Mouse (Mus musculus): ENCODE results near the gene 4930452B06Rik. TPM values are rescaled to one million over a fixed set of nuclear protein-coding genes. Genes with fewer than 3 reads are reported as not detected.
A peak's percentile ranks its signal among the peaks of the same experiment; 100 is the strongest.

The 4930452B06Rik gene
- polyA plus RNA-seq (2015; fragmentation: Nextera tagmentation; extraction: Ambion mirVana) = 9.3 and 12.4 TPM in 2 replicates

DNA sequence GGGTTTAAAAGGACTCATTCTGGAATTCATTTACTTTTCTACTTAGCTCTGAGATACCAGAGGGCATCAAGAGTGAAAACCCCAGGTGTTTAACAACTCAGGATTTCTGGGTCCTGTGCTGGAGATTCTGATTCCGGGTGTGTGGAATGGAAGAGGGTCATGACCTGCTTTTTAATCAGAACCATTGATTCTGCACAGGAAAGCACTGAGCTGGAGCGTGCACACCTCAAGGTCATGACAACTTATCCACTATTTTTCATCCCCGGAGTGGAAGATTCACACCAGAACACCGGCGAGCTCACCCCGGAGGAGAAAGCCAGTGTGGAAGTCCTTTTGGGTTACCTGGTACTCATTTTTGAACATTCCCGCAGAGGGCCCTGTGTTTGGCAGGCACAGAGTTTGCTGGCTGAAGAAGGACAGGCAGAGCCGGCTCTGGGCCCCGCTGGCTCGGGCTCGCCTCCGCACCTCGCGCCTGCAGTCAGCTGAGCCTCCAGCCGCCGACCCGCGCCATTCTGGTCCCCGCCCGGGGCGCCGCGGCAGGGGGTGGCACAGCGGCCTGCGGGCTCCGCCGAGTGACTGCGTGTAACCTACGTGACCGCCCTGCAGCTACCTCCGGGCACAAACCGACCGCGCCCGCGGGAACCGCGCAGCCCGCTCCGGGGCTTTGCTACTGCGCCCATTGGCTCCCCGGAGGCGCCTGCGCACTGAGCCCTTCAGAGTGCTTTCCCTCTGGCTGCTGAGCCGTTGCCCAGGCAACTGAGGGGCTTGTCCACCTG is at the start of gene 4930452B06Rik:
4930452B06Rik (minus strand) TSS at position 605 of the 776 bp plus-strand sequence.
- peak within 1 kb of the TSS; percentile 47 for H3K9ac ChIP-seq
- H3K27me3 ChIP-seq = no peaks in the 10 kb centered on the region
- peak within 1 kb of the TSS; percentile 88 for H3K4me2 ChIP-seq (replicated peaks)
- peaks cover 4% of the 10 kb centered on the region; the same call in 1 of the 2 replicates for H3K4me1 ChIP-seq
- WGBS = under 1% methylated on average over 45 of the region's 45 CpGs
- H3K27ac ChIP-seq (replicated peaks) = no peak within 1 kb of the TSS
- no peaks in the 10 kb centered on the region for H3K9me3 ChIP-seq (replicated peaks)
- H3K36me3 ChIP-seq = no peaks in the 10 kb centered on the region
- ATAC-seq (ENCODE audit: insufficient number of reproducible peaks, low FRiP score, low TSS enrichment, low read depth) = peak; percentile 93
- H3K4me3 ChIP-seq (replicated peaks) = peak within 1 kb of the TSS; percentile 61

DNA sequence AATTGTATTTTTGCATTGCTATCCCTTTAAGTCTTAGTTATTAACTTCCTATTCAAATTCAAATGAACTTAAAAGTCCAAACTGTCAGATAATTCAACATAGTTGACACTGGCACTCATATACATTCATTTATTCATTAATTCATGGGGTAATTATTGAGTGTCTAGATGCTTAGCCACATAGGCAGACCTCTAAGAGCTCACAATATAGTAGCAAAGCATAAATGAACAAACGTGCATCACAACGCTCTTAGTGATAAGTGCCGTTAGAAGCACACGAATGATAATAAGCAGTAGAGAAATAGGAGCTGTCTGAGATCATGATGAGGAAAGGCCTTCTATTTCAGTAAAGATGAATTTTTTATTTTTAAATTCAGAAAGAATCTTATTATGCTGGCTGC is 46.6 kb upstream of the 4930452B06Rik start:
- Histone ChIP-seq H3K27me3 (no peaks in the 10 kb centered on the region), H3K4me3 (replicated peaks) (no peak overlapping the region), H3K9ac (no peak overlapping the region), H3K36me3 (no peaks in the 10 kb centered on the region), H3K27ac (replicated peaks) (no peak overlapping the region), H3K4me2 (replicated peaks) (no peak overlapping the region), H3K9me3 (replicated peaks) (no peaks in the 10 kb centered on the region), H3K4me1 (no peaks in the 10 kb centered on the region)
- WGBS = 94% methylated on average over 4 of the region's 4 CpGs
- no peak for ATAC-seq (ENCODE audit: insufficient number of reproducible peaks, low FRiP score, low TSS enrichment, low read depth)

DNA sequence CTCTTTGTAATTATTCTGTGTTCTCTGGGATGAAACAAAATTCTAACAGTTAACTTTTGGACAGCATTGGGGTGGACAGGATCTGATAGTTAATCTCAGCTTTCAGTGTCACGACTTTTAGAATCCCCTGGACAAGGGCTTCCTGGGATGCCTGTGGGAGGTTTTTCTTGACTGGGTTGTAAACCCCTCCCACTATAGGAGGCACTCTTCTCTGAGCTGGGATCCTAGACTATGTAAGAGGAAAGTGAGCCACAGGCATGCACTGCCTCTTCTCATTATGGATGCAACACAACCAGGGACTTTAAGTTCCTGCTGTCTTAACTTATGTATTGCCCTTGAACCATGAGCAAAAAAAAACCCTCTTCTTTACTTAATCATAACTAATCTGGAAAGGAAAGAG is 23.4 kb upstream of the 4930452B06Rik start:
- no peak overlapping the region for H3K27ac ChIP-seq (replicated peaks)
- WGBS = 11% methylated on average over 1 of the region's 1 CpGs
- no peak overlapping the region for H3K4me2 ChIP-seq (replicated peaks)
- no peaks in the 10 kb centered on the region for H3K9me3 ChIP-seq (replicated peaks)
- no peak overlapping the region for H3K4me3 ChIP-seq (replicated peaks)
- no peaks in the 10 kb centered on the region for H3K4me1 ChIP-seq
- H3K27me3 ChIP-seq = no peaks in the 10 kb centered on the region
- no peak for ATAC-seq (ENCODE audit: insufficient number of reproducible peaks, low FRiP score, low TSS enrichment, low read depth)
- H3K9ac ChIP-seq = no peak overlapping the region
- no peaks in the 10 kb centered on the region for H3K36me3 ChIP-seq

DNA sequence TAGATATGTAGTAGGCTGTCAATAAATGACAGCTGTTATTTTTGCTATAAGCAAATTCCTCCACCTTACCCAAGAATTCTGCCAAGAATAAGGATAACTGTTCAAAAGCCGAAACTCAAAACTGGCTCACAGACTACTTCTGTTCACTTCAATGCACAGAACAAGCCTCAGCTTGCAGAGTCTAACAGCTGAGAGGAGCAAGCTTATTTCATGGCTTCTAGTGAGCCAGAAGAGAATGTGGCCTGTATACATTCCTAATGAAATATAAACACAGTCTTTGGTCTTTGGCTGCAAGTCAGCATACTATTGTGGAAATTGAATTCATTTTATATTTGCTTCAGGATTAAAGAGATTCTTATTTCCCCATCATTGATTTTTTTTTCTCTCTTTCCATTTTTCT is 22.4 kb upstream of the 4930452B06Rik start:
- WGBS = 55% methylated on average over 1 of the region's 1 CpGs
- no peak for ATAC-seq (ENCODE audit: insufficient number of reproducible peaks, low FRiP score, low TSS enrichment, low read depth)

DNA sequence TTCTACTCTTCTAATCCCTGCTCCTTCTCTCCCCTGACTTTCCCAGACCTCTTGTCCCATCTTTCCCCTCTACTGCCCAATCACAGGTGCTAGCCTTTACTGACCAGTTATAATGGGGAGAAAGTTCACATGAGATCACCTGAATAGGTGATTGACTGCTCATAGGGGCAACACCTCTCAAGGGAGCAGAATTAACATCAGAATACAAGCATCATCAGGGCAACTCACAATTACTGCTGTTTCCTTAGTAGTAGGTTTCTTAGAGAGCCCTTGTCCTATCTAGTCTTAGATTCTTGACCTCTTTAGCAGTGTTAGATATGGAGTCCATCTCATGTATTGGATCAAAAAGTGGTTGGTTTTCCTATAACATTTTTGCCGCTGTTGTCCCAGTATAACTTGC is 20.1 kb upstream of the 4930452B06Rik start:
- H3K27me3 ChIP-seq = no peaks in the 10 kb centered on the region
- no peaks in the 10 kb centered on the region for H3K36me3 ChIP-seq
- H3K4me3 ChIP-seq (replicated peaks) = no peak overlapping the region
- H3K9me3 ChIP-seq (replicated peaks) = no peaks in the 10 kb centered on the region
- WGBS = 96% methylated on average over 1 of the region's 1 CpGs
- ATAC-seq (ENCODE audit: insufficient number of reproducible peaks, low FRiP score, low TSS enrichment, low read depth) = no peak
- no peak overlapping the region for H3K27ac ChIP-seq (replicated peaks)
- H3K9ac ChIP-seq = no peak overlapping the region
- no peaks in the 10 kb centered on the region for H3K4me1 ChIP-seq
- H3K4me2 ChIP-seq (replicated peaks) = no peak overlapping the region

More for the DNA sequence above, 22.4 kb upstream of the 4930452B06Rik start:
- H3K4me1 ChIP-seq = no peaks in the 10 kb centered on the region
- H3K36me3 ChIP-seq = no peaks in the 10 kb centered on the region
- H3K27ac ChIP-seq (replicated peaks) = no peak overlapping the region
- H3K4me2 ChIP-seq (replicated peaks) = no peak overlapping the region
- no peak overlapping the region for H3K9ac ChIP-seq
- H3K9me3 ChIP-seq (replicated peaks) = no peaks in the 10 kb centered on the region
- H3K27me3 ChIP-seq = no peaks in the 10 kb centered on the region
- no peak overlapping the region for H3K4me3 ChIP-seq (replicated peaks)

DNA sequence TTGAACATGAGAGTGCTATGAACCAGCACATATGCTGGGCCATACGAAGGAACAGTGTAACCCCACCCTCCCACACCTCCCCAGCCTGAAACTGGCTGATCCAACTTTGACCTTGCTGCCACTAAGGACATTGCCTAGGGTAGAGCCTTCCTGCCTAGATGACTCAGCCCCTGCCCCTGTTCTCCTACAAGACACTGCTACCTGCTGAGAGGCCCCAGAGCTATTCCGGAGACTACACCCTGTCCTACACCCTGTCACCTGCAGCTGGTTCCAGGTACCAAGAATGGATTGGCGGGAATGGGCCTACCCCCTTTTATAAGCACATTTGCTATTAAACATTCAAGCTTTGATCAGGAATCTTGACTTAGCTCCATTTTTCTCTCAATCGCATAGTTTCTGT is 13.9 kb upstream of the 4930452B06Rik start:
- ATAC-seq (ENCODE audit: insufficient number of reproducible peaks, low FRiP score, low TSS enrichment, low read depth) = no peak
- H3K27me3 ChIP-seq = no peaks in the 10 kb centered on the region
- H3K4me2 ChIP-seq (replicated peaks) = no peak overlapping the region
- H3K9ac ChIP-seq = no peak overlapping the region
- H3K4me3 ChIP-seq (replicated peaks) = no peak overlapping the region
- H3K27ac ChIP-seq (replicated peaks) = no peak overlapping the region
- H3K9me3 ChIP-seq (replicated peaks) = no peaks in the 10 kb centered on the region
- no peaks in the 10 kb centered on the region for H3K36me3 ChIP-seq
- no peaks in the 10 kb centered on the region for H3K4me1 ChIP-seq
- WGBS = 89% methylated on average over 4 of the region's 4 CpGs

DNA sequence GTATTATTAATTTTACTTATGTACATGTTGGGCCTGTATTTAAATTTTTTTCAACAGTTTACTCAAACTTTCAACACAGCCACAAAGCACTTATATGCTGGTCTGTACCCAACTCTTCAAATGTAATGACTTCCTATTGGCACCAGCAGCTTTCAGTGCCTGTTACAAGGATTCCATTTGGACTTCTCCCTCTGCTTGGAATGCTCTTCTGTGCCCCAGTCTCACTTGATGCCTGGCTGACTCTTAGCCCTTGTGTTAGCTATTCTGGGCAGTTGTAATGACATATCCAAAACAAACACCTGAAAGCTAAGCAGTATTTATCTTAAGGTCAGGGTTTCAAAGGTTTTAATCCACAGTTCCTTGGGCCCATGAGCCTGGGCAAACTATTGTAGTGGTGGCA is 5.7 kb downstream of the 4930452B06Rik start:
- Histone ChIP-seq H3K4me2 (replicated peaks) (no peak overlapping the region), H3K4me1 (no peaks in the 10 kb centered on the region), H3K4me3 (replicated peaks) (no peak overlapping the region), H3K36me3 (no peaks in the 10 kb centered on the region), H3K27ac (replicated peaks) (no peak overlapping the region), H3K9ac (no peak overlapping the region), H3K27me3 (no peaks in the 10 kb centered on the region), H3K9me3 (replicated peaks) (no peaks in the 10 kb centered on the region)
- ATAC-seq (ENCODE audit: insufficient number of reproducible peaks, low FRiP score, low TSS enrichment, low read depth) = no peak

DNA sequence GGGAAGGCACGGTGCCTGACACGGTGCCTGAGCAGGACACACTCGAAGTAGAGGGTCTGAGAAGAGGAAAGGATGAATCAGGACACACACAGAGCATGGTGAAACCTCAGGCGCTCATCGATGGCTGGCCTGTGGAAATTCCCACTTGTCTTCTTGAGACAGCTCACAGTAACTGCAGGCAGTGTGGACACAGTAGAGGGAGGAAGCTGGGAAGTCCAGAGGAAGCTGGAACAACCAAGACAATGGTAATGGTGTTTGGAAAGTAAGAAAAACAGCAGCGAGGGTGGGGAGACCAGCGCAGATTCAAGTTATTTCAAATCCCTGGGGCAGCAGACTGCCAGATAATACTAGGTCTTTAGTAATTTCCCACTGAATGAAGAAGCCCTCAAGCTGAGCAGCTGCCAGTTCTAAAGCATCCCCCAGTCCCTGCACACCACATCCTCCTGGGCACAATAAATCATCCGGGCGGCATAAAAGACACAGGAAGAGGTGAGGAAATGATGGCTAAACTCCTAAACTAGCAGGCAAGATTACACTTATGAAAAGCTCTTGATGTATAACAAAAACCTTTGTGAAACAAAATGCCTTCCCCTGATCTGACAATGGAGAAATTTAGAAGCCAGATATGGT is 24.3 kb downstream of the 4930452B06Rik start:
- WGBS = 48% methylated on average over 9 of the region's 9 CpGs
- H3K9me3 ChIP-seq (replicated peaks) = no peaks in the 10 kb centered on the region
- H3K9ac ChIP-seq = no peak overlapping the region
- H3K4me1 ChIP-seq = no peaks in the 10 kb centered on the region
- H3K4me3 ChIP-seq (replicated peaks) = no peak overlapping the region
- ATAC-seq (ENCODE audit: insufficient number of reproducible peaks, low FRiP score, low TSS enrichment, low read depth) = no peak
- no peak overlapping the region for H3K4me2 ChIP-seq (replicated peaks)
- H3K27me3 ChIP-seq = no peaks in the 10 kb centered on the region
- no peaks in the 10 kb centered on the region for H3K36me3 ChIP-seq
- no peak overlapping the region for H3K27ac ChIP-seq (replicated peaks)

DNA sequence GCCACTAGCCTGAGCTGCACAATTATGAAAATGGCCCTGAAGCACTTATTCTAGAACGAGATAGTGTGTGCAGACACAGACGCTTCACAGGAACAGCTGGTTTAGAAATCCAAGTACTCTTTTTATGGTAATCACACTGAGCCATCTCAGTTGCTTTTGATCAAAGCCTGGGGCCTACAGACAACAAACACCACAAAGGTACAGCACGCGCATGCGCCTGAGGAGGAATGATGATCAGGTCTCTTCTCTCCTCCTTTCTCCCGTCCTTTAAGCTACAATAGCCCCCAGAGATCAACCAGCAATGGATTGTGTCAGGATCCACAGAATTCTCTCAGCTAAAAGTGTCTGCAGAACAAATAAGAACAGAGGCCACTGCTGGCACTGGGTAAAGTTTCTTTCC is 33.8 kb downstream of the 4930452B06Rik start:
- Histone ChIP-seq H3K4me3 (replicated peaks) (no peak overlapping the region), H3K27ac (replicated peaks) (no peak overlapping the region), H3K9me3 (replicated peaks) (no peaks in the 10 kb centered on the region), H3K36me3 (no peaks in the 10 kb centered on the region), H3K4me2 (replicated peaks) (no peak overlapping the region), H3K9ac (no peak overlapping the region), H3K27me3 (no peaks in the 10 kb centered on the region), H3K4me1 (no peaks in the 10 kb centered on the region)
- 50% methylated on average over 6 of the region's 6 CpGs for WGBS
- ATAC-seq (ENCODE audit: insufficient number of reproducible peaks, low FRiP score, low TSS enrichment, low read depth) = no peak

DNA sequence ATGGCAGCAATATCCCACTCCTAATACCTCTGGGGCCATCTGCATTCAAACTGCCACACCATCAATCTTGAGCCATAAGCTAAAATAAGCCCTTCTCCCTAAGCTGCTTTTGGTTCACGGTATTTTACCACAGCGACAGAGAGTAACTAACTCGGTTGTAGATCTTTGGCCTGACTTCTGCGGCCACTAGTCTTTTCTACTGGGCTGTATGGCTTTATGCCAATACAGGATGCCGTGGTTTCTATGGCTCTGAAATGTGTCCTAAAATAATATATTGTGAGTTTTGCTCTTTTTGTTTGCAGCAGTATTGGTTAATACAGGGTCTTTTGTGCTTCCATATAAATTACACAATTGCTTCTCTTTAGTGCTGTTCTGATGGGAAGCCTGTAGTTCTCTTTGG is 37.6 kb downstream of the 4930452B06Rik start:
- H3K27me3 ChIP-seq = no peaks in the 10 kb centered on the region
- H3K4me2 ChIP-seq (replicated peaks) = no peak overlapping the region
- ATAC-seq (ENCODE audit: insufficient number of reproducible peaks, low FRiP score, low TSS enrichment, low read depth) = no peak
- H3K9ac ChIP-seq = no peak overlapping the region
- H3K36me3 ChIP-seq = no peaks in the 10 kb centered on the region
- no peaks in the 10 kb centered on the region for H3K9me3 ChIP-seq (replicated peaks)
- no peak overlapping the region for H3K4me3 ChIP-seq (replicated peaks)
- no peaks in the 10 kb centered on the region for H3K4me1 ChIP-seq
- WGBS = 82% methylated on average over 5 of the region's 5 CpGs
- H3K27ac ChIP-seq (replicated peaks) = no peak overlapping the region

DNA sequence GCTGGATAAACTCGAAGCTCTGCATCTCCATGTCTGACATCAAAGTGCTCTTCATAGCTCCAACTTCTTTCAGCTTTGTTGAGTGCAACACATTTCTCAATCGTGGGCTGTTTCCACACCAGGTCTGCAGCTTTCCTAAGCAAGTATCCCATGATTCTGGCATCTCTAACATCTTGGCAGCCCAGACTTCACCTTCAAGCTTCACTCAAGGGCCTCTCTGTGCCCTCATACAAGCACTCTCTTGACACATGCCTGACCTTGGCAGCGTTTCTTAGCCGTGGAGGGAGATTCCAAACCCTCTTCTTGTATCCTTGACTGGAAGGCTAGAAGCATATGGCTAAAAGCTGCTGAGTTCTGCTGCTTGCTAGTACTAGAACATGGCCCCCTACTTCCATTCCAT is 38.6 kb downstream of the 4930452B06Rik start:
- no peaks in the 10 kb centered on the region for H3K9me3 ChIP-seq (replicated peaks)
- no peak overlapping the region for H3K4me3 ChIP-seq (replicated peaks)
- H3K9ac ChIP-seq = no peak overlapping the region
- no peak overlapping the region for H3K27ac ChIP-seq (replicated peaks)
- no peak overlapping the region for H3K4me2 ChIP-seq (replicated peaks)
- H3K36me3 ChIP-seq = no peaks in the 10 kb centered on the region
- 84% methylated on average over 4 of the region's 4 CpGs for WGBS
- H3K27me3 ChIP-seq = no peaks in the 10 kb centered on the region
- ATAC-seq (ENCODE audit: insufficient number of reproducible peaks, low FRiP score, low TSS enrichment, low read depth) = no peak
- H3K4me1 ChIP-seq = no peaks in the 10 kb centered on the region

DNA sequence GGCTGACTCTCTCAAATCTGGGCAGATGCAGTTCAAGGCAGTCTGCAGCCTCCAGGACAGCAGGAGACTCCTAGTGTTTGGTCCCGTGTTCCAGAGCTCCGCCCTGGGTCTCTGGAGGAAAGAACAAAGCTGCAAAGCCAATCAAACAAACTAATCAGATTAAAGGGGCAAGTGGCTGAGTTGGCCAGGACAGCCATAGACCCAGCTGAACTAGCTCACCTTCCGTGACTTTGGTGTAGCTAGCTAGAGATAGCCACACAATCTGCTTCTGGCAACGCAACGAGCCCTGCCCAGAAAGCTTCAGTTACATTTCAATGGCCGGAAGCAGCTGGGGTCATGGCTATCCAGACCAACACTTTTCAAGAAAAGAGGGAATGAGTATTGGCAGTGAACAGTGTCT is 44.9 kb downstream of the 4930452B06Rik start:
- Histone ChIP-seq H3K4me3 (replicated peaks) (no peak overlapping the region), H3K4me1 (no peaks in the 10 kb centered on the region), H3K27ac (replicated peaks) (no peak overlapping the region), H3K9me3 (replicated peaks) (no peaks in the 10 kb centered on the region), H3K36me3 (no peaks in the 10 kb centered on the region), H3K4me2 (replicated peaks) (no peak overlapping the region), H3K27me3 (no peaks in the 10 kb centered on the region), H3K9ac (no peak overlapping the region)
- WGBS = 53% methylated on average over 6 of the region's 6 CpGs
- ATAC-seq (ENCODE audit: insufficient number of reproducible peaks, low FRiP score, low TSS enrichment, low read depth) = no peak
